Mouse (Mus musculus) gastrocnemius, adult 2 months (tissue): ENCODE measurements at regions not wholly inside any gene's neighbourhood (a gene's known extent, or its start where the extent isn't known, plus 50 kb on each side); places are given as distances from the start of the nearest gene placed in this dataset.
"Not testable (repeated sequence)": the region's sequence is repeated elsewhere in the genome, so short reads cannot be mapped to it uniquely, and the experiment has no call there.

Source experiments
- DNase-seq: peaks from one replicate; pipeline ENCODE4 v3.0.0; 2022
- H3K27ac ChIP-seq: fragments of 200-600 bp; 2 replicates; pipeline ENCODE4 v1.8.1; 2022; ENCODE audit warnings: mild to moderate bottlenecking
- H3K4me3 ChIP-seq: fragments of 200-600 bp; 2 replicates; pipeline ENCODE4 v1.8.1; 2022; ENCODE audit warnings: mild to moderate bottlenecking, moderate library complexity
- CTCF ChIP-seq: fragments of 200-600 bp; IDR thresholded peaks from 2 replicates; pipeline ENCODE4 v1.8.1; 2022; ENCODE audit warnings: antibody characterized with exemption, mild to moderate bottlenecking, moderate library complexity
- intact Hi-C: fragments of 180-260 bp; cut with DNase I; formaldehyde crosslinking; loops from one replicate; pipeline ENCODE4 v1.15.1; 2025

- H3K27ac ChIP-seq: no peak overlapping the region
- no peak for DNase-seq
- H3K4me3 ChIP-seq: no peak overlapping the region
- intact Hi-C loops: no loop called here
- no peak for TF ChIP-seq CTCF
Measured at GRCm38 (mm10) chr4:10405102-10405501, 469.2 kb upstream of the 2610301B20Rik start.

GRCm38 (mm10) chr4:10414274-10414673, 460.0 kb upstream of the 2610301B20Rik start:
- Histone ChIP-seq H3K4me3 (no peak overlapping the region), H3K27ac (no peak overlapping the region)
- no peak for DNase-seq
- TF ChIP-seq CTCF: no peak
- intact Hi-C loops: no loop called here

- peak; percentile 29; the same call in 1 of the 2 replicates for TF ChIP-seq CTCF
- intact Hi-C loops: no loop called here
- DNase-seq: no peak
Measured at GRCm38 (mm10) chr4:10421354-10421753, 452.9 kb upstream of the 2610301B20Rik start.

GRCm38 (mm10) chr4:10434438-10434837, 439.9 kb upstream of the 2610301B20Rik start:
- H3K4me3 ChIP-seq: no peak overlapping the region
- intact Hi-C loops: no loop called here
- TF ChIP-seq CTCF: no peak
- no peak for DNase-seq
- H3K27ac ChIP-seq: no peak overlapping the region

More at GRCm38 (mm10) chr4:10421354-10421753, 452.9 kb upstream of the 2610301B20Rik start:
- Histone ChIP-seq H3K27ac (no peak overlapping the region), H3K4me3 (no peak overlapping the region)

- intact Hi-C loops, H3K4me3 ChIP-seq, DNase-seq, H3K27ac ChIP-seq: not testable (repeated sequence)
Measured at GRCm38 (mm10) chr4:10439921-10440320, 434.4 kb upstream of the 2610301B20Rik start.

- Histone ChIP-seq H3K27ac (no peak overlapping the region), H3K4me3 (no peak overlapping the region)
- no peak for DNase-seq
- intact Hi-C loops: no loop called here
- no peak for TF ChIP-seq CTCF
Measured at GRCm38 (mm10) chr4:10459603-10460002, 414.7 kb upstream of the 2610301B20Rik start.

- intact Hi-C loops: no loop called here
- TF ChIP-seq CTCF: no peak
- no peak for DNase-seq
- Histone ChIP-seq H3K27ac (no peak overlapping the region), H3K4me3 (no peak overlapping the region)
Measured at GRCm38 (mm10) chr4:10480936-10481335, 393.4 kb upstream of the 2610301B20Rik start.

- intact Hi-C loops: no loop called here
- no peak for DNase-seq
- peak; percentile 24; the same call in 1 of the 2 replicates for TF ChIP-seq CTCF
- no peak overlapping the region for H3K27ac ChIP-seq
- H3K4me3 ChIP-seq: no peak overlapping the region
Measured at GRCm38 (mm10) chr4:10508163-10508821, 366.0 kb upstream of the 2610301B20Rik start.

GRCm38 (mm10) chr4:10510013-10510412, 364.3 kb upstream of the 2610301B20Rik start:
- H3K4me3 ChIP-seq: no peak overlapping the region
- intact Hi-C loops: no loop called here
- no peak overlapping the region for H3K27ac ChIP-seq
- TF ChIP-seq CTCF: no peak
- no peak for DNase-seq

- intact Hi-C loops: no loop called here
- no peak overlapping the region for H3K4me3 ChIP-seq
- H3K27ac ChIP-seq: no peak overlapping the region
- no peak for DNase-seq
- no peak for TF ChIP-seq CTCF
Measured at GRCm38 (mm10) chr4:10550711-10551305, 323.5 kb upstream of the 2610301B20Rik start.

GRCm38 (mm10) chr4:10553724-10554123, 320.6 kb upstream of the 2610301B20Rik start:
- Histone ChIP-seq H3K27ac (no peak overlapping the region), H3K4me3 (no peak overlapping the region)
- no peak for TF ChIP-seq CTCF
- intact Hi-C loops: no loop called here
- DNase-seq: no peak

GRCm38 (mm10) chr4:10560078-10560477, 314.2 kb upstream of the 2610301B20Rik start:
- no peak overlapping the region for H3K27ac ChIP-seq
- no peak overlapping the region for H3K4me3 ChIP-seq
- intact Hi-C loops: no loop called here
- no peak for DNase-seq
- peak; percentile 6; the same call in 1 of the 2 replicates for TF ChIP-seq CTCF

- intact Hi-C loops: no loop called here
- no peak overlapping the region for H3K4me3 ChIP-seq
- DNase-seq: no peak
- no peak for TF ChIP-seq CTCF
- H3K27ac ChIP-seq: no peak overlapping the region
Measured at GRCm38 (mm10) chr4:10604513-10604912, 269.8 kb upstream of the 2610301B20Rik start.
